Mouse (Mus musculus): ENCODE data around the gene Psmc1. TPM values are rescaled to one million over a fixed set of nuclear protein-coding genes. Genes with fewer than 3 reads are reported as not detected.

The Psmc1 gene
- polyA plus RNA-seq, 1 experiment from 2014 or later, result 324 TPM

- H3K36me3 ChIP-seq (ENCODE audit: control insufficient read depth, insufficient read depth, low read length), result peaks cover 76% of the 10 kb centered on the region
- 62% methylated on average over 8 of the region's 8 CpGs for WGBS
- no peak for ATAC-seq (ENCODE audit: low FRiP score, low TSS enrichment)
Measured at GRCm38 (mm10) chr12:100128961-100129360, 19.0 kb downstream of the Psmc1 start.

GRCm38 (mm10) chr12:100131167-100131566 lies 21.2 kb downstream of the Psmc1 start:
- Histone ChIP-seq H3K4me3 (ENCODE audit: low read length) (no peak overlapping the region), H3K27me3 (ENCODE audit: control insufficient read depth, insufficient read depth, low read length) (no peaks in the 10 kb centered on the region), H3K4me2 (replicated peaks; ENCODE audit: low read depth, low read length) (no peak overlapping the region), H3K4me1 (ENCODE audit: control insufficient read depth, insufficient read depth, low read length) (peaks cover 23% of the 10 kb centered on the region; the same call in 1 of the 2 replicates), H3K36me3 (ENCODE audit: control insufficient read depth, insufficient read depth, low read length) (peaks cover 71% of the 10 kb centered on the region), H3K27ac (ENCODE audit: low read depth, low read length) (no peak overlapping the region), H3K9me3 (ENCODE audit: control insufficient read depth, low read length) (no peaks in the 10 kb centered on the region), H3K9ac (ENCODE audit: low read depth, low read length) (no peak overlapping the region)
- 92% methylated on average over 9 of the region's 9 CpGs for WGBS
- ATAC-seq (ENCODE audit: low FRiP score, low TSS enrichment), result 0 out of 2 replicates have a peak, but pooled peaks have one; percentile 18

More at GRCm38 (mm10) chr12:100128961-100129360, 19.0 kb downstream of the Psmc1 start:
- Histone ChIP-seq H3K4me2 (replicated peaks; ENCODE audit: low read depth, low read length) (no peak overlapping the region), H3K27me3 (ENCODE audit: control insufficient read depth, insufficient read depth, low read length) (no peaks in the 10 kb centered on the region), H3K4me1 (ENCODE audit: control insufficient read depth, insufficient read depth, low read length) (peaks cover 23% of the 10 kb centered on the region; the same call in 1 of the 2 replicates), H3K9me3 (ENCODE audit: control insufficient read depth, low read length) (no peaks in the 10 kb centered on the region), H3K4me3 (ENCODE audit: low read length) (no peak overlapping the region), H3K27ac (ENCODE audit: low read depth, low read length) (peak overlapping the region; percentile 55; the same call in 1 of the 2 replicates), H3K9ac (ENCODE audit: low read depth, low read length) (no peak overlapping the region)

- Histone ChIP-seq H3K27me3 (ENCODE audit: control insufficient read depth, insufficient read depth, low read length) (no peaks in the 10 kb centered on the region), H3K4me1 (ENCODE audit: control insufficient read depth, insufficient read depth, low read length) (peaks cover 23% of the 10 kb centered on the region; the same call in 1 of the 2 replicates), H3K9ac (ENCODE audit: low read depth, low read length) (no peak overlapping the region), H3K27ac (ENCODE audit: low read depth, low read length) (no peak overlapping the region), H3K4me2 (replicated peaks; ENCODE audit: low read depth, low read length) (no peak overlapping the region), H3K4me3 (ENCODE audit: low read length) (no peak overlapping the region), H3K36me3 (ENCODE audit: control insufficient read depth, insufficient read depth, low read length) (peaks cover 72% of the 10 kb centered on the region), H3K9me3 (ENCODE audit: control insufficient read depth, low read length) (no peaks in the 10 kb centered on the region)
- ATAC-seq (ENCODE audit: low FRiP score, low TSS enrichment), result no peak
- WGBS, result 46% methylated on average over 8 of the region's 8 CpGs
Measured at GRCm38 (mm10) chr12:100131655-100132054, 21.7 kb downstream of the Psmc1 start.

- H3K4me3 ChIP-seq (ENCODE audit: low read length), result no peak overlapping the region
- H3K36me3 ChIP-seq (ENCODE audit: control insufficient read depth, insufficient read depth, low read length), result peaks cover 85% of the 10 kb centered on the region
- no peak overlapping the region for H3K9ac ChIP-seq (ENCODE audit: low read depth, low read length)
- H3K9me3 ChIP-seq (ENCODE audit: control insufficient read depth, low read length), result no peaks in the 10 kb centered on the region
- H3K27me3 ChIP-seq (ENCODE audit: control insufficient read depth, insufficient read depth, low read length), result no peaks in the 10 kb centered on the region
- peaks cover 4% of the 10 kb centered on the region; the same call in 1 of the 2 replicates for H3K4me1 ChIP-seq (ENCODE audit: control insufficient read depth, insufficient read depth, low read length)
- H3K27ac ChIP-seq (ENCODE audit: low read depth, low read length), result no peak overlapping the region
- no peak overlapping the region for H3K4me2 ChIP-seq (replicated peaks; ENCODE audit: low read depth, low read length)
- ATAC-seq (ENCODE audit: low FRiP score, low TSS enrichment), result no peak
- WGBS, result 77% methylated on average over 11 of the region's 11 CpGs
Measured at GRCm38 (mm10) chr12:100134395-100134936, 24.5 kb downstream of the Psmc1 start.

- Histone ChIP-seq H3K27me3 (ENCODE audit: control insufficient read depth, insufficient read depth, low read length) (no peaks in the 10 kb centered on the region), H3K9me3 (ENCODE audit: control insufficient read depth, low read length) (no peaks in the 10 kb centered on the region), H3K9ac (ENCODE audit: low read depth, low read length) (no peak overlapping the region), H3K4me1 (ENCODE audit: control insufficient read depth, insufficient read depth, low read length) (no peaks in the 10 kb centered on the region), H3K36me3 (ENCODE audit: control insufficient read depth, insufficient read depth, low read length) (peaks cover 85% of the 10 kb centered on the region), H3K4me2 (replicated peaks; ENCODE audit: low read depth, low read length) (no peak overlapping the region), H3K27ac (ENCODE audit: low read depth, low read length) (no peak overlapping the region), H3K4me3 (ENCODE audit: low read length) (no peak overlapping the region)
- no peak for ATAC-seq (ENCODE audit: low FRiP score, low TSS enrichment)
- WGBS, result 93% methylated on average over 3 of the region's 3 CpGs
Measured at GRCm38 (mm10) chr12:100135117-100135516, 25.2 kb downstream of the Psmc1 start.

GRCm38 (mm10) chr12:100142848-100143523 lies 33.0 kb downstream of the Psmc1 start:
- H3K36me3 ChIP-seq (ENCODE audit: control insufficient read depth, insufficient read depth, low read length), result peaks cover 85% of the 10 kb centered on the region
- ATAC-seq (ENCODE audit: low FRiP score, low TSS enrichment), result no peak
- WGBS, result 96% methylated on average over 11 of the region's 11 CpGs

GRCm38 (mm10) chr12:100143737-100144136 lies 33.8 kb downstream of the Psmc1 start:
- Histone ChIP-seq H3K36me3 (ENCODE audit: control insufficient read depth, insufficient read depth, low read length) (peaks cover 88% of the 10 kb centered on the region), H3K27ac (ENCODE audit: low read depth, low read length) (no peak overlapping the region), H3K9ac (ENCODE audit: low read depth, low read length) (no peak overlapping the region), H3K27me3 (ENCODE audit: control insufficient read depth, insufficient read depth, low read length) (no peaks in the 10 kb centered on the region), H3K4me1 (ENCODE audit: control insufficient read depth, insufficient read depth, low read length) (no peaks in the 10 kb centered on the region), H3K4me3 (ENCODE audit: low read length) (no peak overlapping the region), H3K9me3 (ENCODE audit: control insufficient read depth, low read length) (no peaks in the 10 kb centered on the region), H3K4me2 (replicated peaks; ENCODE audit: low read depth, low read length) (no peak overlapping the region)
- peak; percentile 67 for ATAC-seq (ENCODE audit: low FRiP score, low TSS enrichment)
- 67% methylated on average over 9 of the region's 9 CpGs for WGBS

More at GRCm38 (mm10) chr12:100142848-100143523, 33.0 kb downstream of the Psmc1 start:
- Histone ChIP-seq H3K4me2 (replicated peaks; ENCODE audit: low read depth, low read length) (no peak overlapping the region), H3K4me3 (ENCODE audit: low read length) (no peak overlapping the region), H3K27me3 (ENCODE audit: control insufficient read depth, insufficient read depth, low read length) (no peaks in the 10 kb centered on the region), H3K9me3 (ENCODE audit: control insufficient read depth, low read length) (no peaks in the 10 kb centered on the region), H3K9ac (ENCODE audit: low read depth, low read length) (no peak overlapping the region), H3K27ac (ENCODE audit: low read depth, low read length) (no peak overlapping the region), H3K4me1 (ENCODE audit: control insufficient read depth, insufficient read depth, low read length) (no peaks in the 10 kb centered on the region)

- Histone ChIP-seq H3K9me3 (ENCODE audit: control insufficient read depth, low read length) (no peaks in the 10 kb centered on the region), H3K4me2 (replicated peaks; ENCODE audit: low read depth, low read length) (no peak overlapping the region), H3K36me3 (ENCODE audit: control insufficient read depth, insufficient read depth, low read length) (peaks cover 88% of the 10 kb centered on the region), H3K27me3 (ENCODE audit: control insufficient read depth, insufficient read depth, low read length) (no peaks in the 10 kb centered on the region), H3K4me3 (ENCODE audit: low read length) (no peak overlapping the region), H3K4me1 (ENCODE audit: control insufficient read depth, insufficient read depth, low read length) (no peaks in the 10 kb centered on the region), H3K27ac (ENCODE audit: low read depth, low read length) (no peak overlapping the region), H3K9ac (ENCODE audit: low read depth, low read length) (no peak overlapping the region)
- 56% methylated on average over 5 of the region's 5 CpGs for WGBS
- ATAC-seq (ENCODE audit: low FRiP score, low TSS enrichment), result peak; percentile 65
Measured at GRCm38 (mm10) chr12:100144269-100144668, 34.3 kb downstream of the Psmc1 start.

GRCm38 (mm10) chr12:100152466-100152865 lies 42.5 kb downstream of the Psmc1 start:
- peaks cover 40% of the 10 kb centered on the region for H3K36me3 ChIP-seq (ENCODE audit: control insufficient read depth, insufficient read depth, low read length)
- no peaks in the 10 kb centered on the region for H3K4me1 ChIP-seq (ENCODE audit: control insufficient read depth, insufficient read depth, low read length)
- H3K9me3 ChIP-seq (ENCODE audit: control insufficient read depth, low read length), result no peaks in the 10 kb centered on the region
- H3K9ac ChIP-seq (ENCODE audit: low read depth, low read length), result no peak overlapping the region
- 91% methylated on average over 7 of the region's 7 CpGs for WGBS
- H3K27me3 ChIP-seq (ENCODE audit: control insufficient read depth, insufficient read depth, low read length), result no peaks in the 10 kb centered on the region
- no peak overlapping the region for H3K4me3 ChIP-seq (ENCODE audit: low read length)
- no peak overlapping the region for H3K4me2 ChIP-seq (replicated peaks; ENCODE audit: low read depth, low read length)
- no peak overlapping the region for H3K27ac ChIP-seq (ENCODE audit: low read depth, low read length)
- ATAC-seq (ENCODE audit: low FRiP score, low TSS enrichment), result no peak
